In genomic region chr7:99889175-99889880, GRCm38 (mm10) we compare ENCODE assay signal across 8 mouse cellular contexts. TPM values are rescaled to one million over a fixed set of nuclear protein-coding genes. Genes with fewer than 3 reads are reported as not detected.
DNase-seq lines count a peak whose midpoint lies in the region; ATAC-seq and TF ChIP-seq lines count a peak whose summit lies in the region.

No protein-coding gene starts in this region.

- WGBS in kidney, postnatal 0 days: 41% methylated on average over 10 of the region's 10 CpGs
- WGBS in kidney, embryonic 14.5 days: 49% methylated on average over 10 of the region's 10 CpGs
- 27% methylated on average over 10 of the region's 10 CpGs for WGBS in liver, postnatal 0 days (ENCODE audit: insufficient replicate concordance)

- no peaks in the 10 kb centered on the region for H3K27me3 ChIP-seq in kidney, postnatal 0 days (ENCODE audit: insufficient read depth, low read length)
- no peaks in the 10 kb centered on the region for H3K27me3 ChIP-seq in kidney, embryonic 14.5 days (ENCODE audit: control insufficient read depth, insufficient read depth, low read length)
- H3K27me3 ChIP-seq in liver, postnatal 0 days (ENCODE audit: insufficient read depth, low read length): no peaks in the 10 kb centered on the region

- no peak for ATAC-seq in kidney, postnatal 0 days (replicated peaks; ENCODE audit: low FRiP score, low read depth)
- ATAC-seq in kidney, embryonic 14.5 days (ENCODE audit: low FRiP score, low TSS enrichment): no peak
- no peak for ATAC-seq in liver, postnatal 0 days

- no peak overlapping the region for H3K4me2 ChIP-seq in kidney, postnatal 0 days (ENCODE audit: low read length)
- no peak overlapping the region for H3K4me2 ChIP-seq in kidney, embryonic 14.5 days (replicated peaks; ENCODE audit: low read depth, low read length)
- no peak overlapping the region for H3K4me2 ChIP-seq in liver, postnatal 0 days (ENCODE audit: low read depth, low read length)

- intact Hi-C loops in gastrocnemius, postnatal 14 days (cut with DNase I; ENCODE audit: low total_unique reads): no loop called here
- intact Hi-C loops in heart, postnatal 10 days (cut with DNase I): no loop called here

- no peak overlapping the region for H3K27ac ChIP-seq in kidney, postnatal 0 days
- no peak overlapping the region for H3K27ac ChIP-seq in kidney, embryonic 14.5 days (ENCODE audit: low read depth, low read length)
- no peak overlapping the region for H3K27ac ChIP-seq in liver, postnatal 0 days (ENCODE audit: low read depth)

- no peaks in the 10 kb centered on the region for H3K36me3 ChIP-seq in kidney, postnatal 0 days (ENCODE audit: insufficient read depth, low read length)
- no peaks in the 10 kb centered on the region for H3K36me3 ChIP-seq in kidney, embryonic 14.5 days (ENCODE audit: control insufficient read depth, insufficient read depth, low read length)
- H3K36me3 ChIP-seq in liver, postnatal 0 days (replicated peaks; ENCODE audit: insufficient read depth, low read length): no peaks in the 10 kb centered on the region

- H3K4me1 ChIP-seq in kidney, postnatal 0 days (replicated peaks; ENCODE audit: insufficient read depth, low read length): no peaks in the 10 kb centered on the region
- H3K4me1 ChIP-seq in kidney, embryonic 14.5 days (ENCODE audit: control insufficient read depth, insufficient read depth, low read length): no peaks in the 10 kb centered on the region
- H3K4me1 ChIP-seq in liver, postnatal 0 days (ENCODE audit: insufficient read depth): no peaks in the 10 kb centered on the region

- H3K9me3 ChIP-seq in kidney, postnatal 0 days (replicated peaks; ENCODE audit: low read length): no peaks in the 10 kb centered on the region
- no peaks in the 10 kb centered on the region for H3K9me3 ChIP-seq in kidney, embryonic 14.5 days (ENCODE audit: control insufficient read depth, low read length)
- no peaks in the 10 kb centered on the region for H3K9me3 ChIP-seq in liver, postnatal 0 days (ENCODE audit: low read length)

- no peak for DNase-seq in kidney, postnatal 0 days (ENCODE audit: low spot score)
- peak; percentile 57 for DNase-seq in T-cell, adult 2 months (ENCODE audit: low spot score)
- peak; percentile 24 for DNase-seq in liver, postnatal 0 days
- DNase-seq in spleen, postnatal 36 days (ENCODE audit: low spot score in 2 of 2): peak; percentile 11
- no peak for DNase-seq in gastrocnemius, postnatal 14 days
- DNase-seq in kidney, adult 8-10 months: no peak
- DNase-seq in heart, postnatal 10 days: no peak

- H3K4me3 ChIP-seq in kidney, postnatal 0 days (replicated peaks; ENCODE audit: low read depth, low read length): no peak overlapping the region
- H3K4me3 ChIP-seq in kidney, embryonic 14.5 days (ENCODE audit: low read length): no peak overlapping the region
- no peak overlapping the region for H3K4me3 ChIP-seq in liver, postnatal 0 days (ENCODE audit: low read depth, low read length)

- peak; percentile 50 for TF ChIP-seq CTCF in kidney, postnatal 0 days (IDR thresholded peaks at IDR 0.05; ENCODE audit: low read depth)
- peak; percentile 57 for TF ChIP-seq CTCF in liver, postnatal 0 days (IDR thresholded peaks at IDR 0.05; ENCODE audit: low read depth)

- H3K9ac ChIP-seq in kidney, postnatal 0 days (ENCODE audit: low read depth, low read length): no peak overlapping the region
- H3K9ac ChIP-seq in kidney, embryonic 14.5 days (ENCODE audit: low read depth, low read length): no peak overlapping the region
- H3K9ac ChIP-seq in liver, postnatal 0 days (replicated peaks): no peak overlapping the region

- no peak for TF ChIP-seq EP300 in liver, postnatal 0 days (IDR thresholded peaks at IDR 0.05; ENCODE audit: low read depth)

RNA-seq across cellular contexts. Expression of gene Spcs2, which starts 26.1 kb away (rescaled TPM):
- 340 and 344 TPM in 2 replicates for polyA plus RNA-seq in kidney, postnatal 0 days (2015; fragmentation: Nextera tagmentation; extraction: Ambion mirVana)
- polyA plus RNA-seq in kidney, embryonic 14.5 days (2014; fragmentation: Nextera tagmentation; extraction: Ambion mirVana): 346 and 377 TPM in 2 replicates
- 156 and 165 TPM in 2 replicates for polyA plus RNA-seq in liver, postnatal 0 days (2015; fragmentation: Nextera tagmentation; extraction: Ambion mirVana)
- 10 to 100 TPM; 45.4 to 58.1 TPM for total RNA-seq in gastrocnemius, postnatal 14 days (2021)
- total RNA-seq in heart, postnatal 10 days (2021): 10 to 100 TPM; 49.7 to 66.5 TPM

RNA-seq across cellular contexts. Expression of gene Xrra1, which starts 30.4 kb away (rescaled TPM):
- 0.20 TPM in 2 replicates for polyA plus RNA-seq in kidney, postnatal 0 days (2015; fragmentation: Nextera tagmentation; extraction: Ambion mirVana)
- 0.43 and 0.47 TPM in 2 replicates for polyA plus RNA-seq in kidney, embryonic 14.5 days (2014; fragmentation: Nextera tagmentation; extraction: Ambion mirVana)
- 0.04 and 0.07 TPM in 2 replicates for polyA plus RNA-seq in liver, postnatal 0 days (2015; fragmentation: Nextera tagmentation; extraction: Ambion mirVana)
- 1 to 10 TPM in 1 of 2 experiments, under 1 TPM in 1; 0.47 to 1.4 TPM for total RNA-seq in gastrocnemius, postnatal 14 days (2021)
- under 1 TPM in 1 of 2 experiments, not detected in 1; 0.10 TPM for total RNA-seq in heart, postnatal 10 days (2021)

Comparison
In these comparisons a context has a peak if more than half of its experiments do, and no peak if none do; other contexts are left out.
1. DNase-seq: peak in T-cell, adult 2 months (single experiment), liver, postnatal 0 days (single experiment) and spleen, postnatal 36 days (2 of 2); none in kidney, postnatal 0 days (single experiment), gastrocnemius, postnatal 14 days (single experiment), kidney, adult 8-10 months (0 of 2) and heart, postnatal 10 days (0 of 2).